Mouse (Mus musculus): Measurements from ENCODE around the gene Smim24.

The Smim24 gene

GRCm38 (mm10) chr10:81392781-81393185, at the start of gene Smim24:
Gene Smim24, plus strand, starts transcription at chr10:81393051.
- no peak for DNase-seq (ENCODE audit: low spot score in 2 of 2)

DNA sequence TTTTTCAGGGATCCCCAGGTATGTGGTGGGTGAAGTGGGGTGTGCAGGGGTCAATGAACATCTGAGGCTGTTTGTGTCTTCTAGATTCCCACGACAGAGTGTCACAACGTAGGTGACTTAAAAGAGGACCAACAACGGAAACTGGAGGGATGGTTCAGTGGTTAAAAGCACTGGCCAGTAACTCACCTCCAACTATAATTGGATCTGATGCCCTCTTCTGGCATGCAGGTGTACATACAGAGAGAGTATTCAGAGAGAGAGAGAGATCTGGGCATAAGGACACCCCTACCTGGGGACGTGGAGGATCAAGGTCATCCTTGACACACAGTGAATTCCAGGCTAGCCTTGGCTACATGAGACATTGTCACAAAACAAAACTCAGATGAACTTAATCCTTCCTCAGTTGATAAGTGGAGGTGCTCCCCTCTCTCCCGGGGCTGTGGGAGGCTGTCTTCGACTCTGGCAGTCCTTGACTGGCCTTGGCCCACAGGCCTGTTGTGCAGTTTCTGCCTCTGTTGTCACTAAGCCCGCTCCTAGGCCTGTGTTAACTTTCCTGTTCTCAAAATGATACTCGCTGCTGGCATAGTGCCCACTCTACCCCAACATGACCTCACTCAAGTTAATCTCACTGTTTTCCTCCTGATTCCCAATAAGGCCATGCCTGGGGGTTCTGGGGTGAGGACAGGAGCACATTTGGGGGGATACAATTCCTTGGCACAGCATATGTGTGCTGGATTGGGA, 48.3 kb upstream of the Smim24 start:
- no peak for DNase-seq (ENCODE audit: low spot score in 2 of 2)

- DNase-seq (ENCODE audit: low spot score in 2 of 2), result no peak
These were observed 47.7 kb upstream of the Smim24 start for GRCm38 (mm10) chr10:81345162-81345534.

DNA sequence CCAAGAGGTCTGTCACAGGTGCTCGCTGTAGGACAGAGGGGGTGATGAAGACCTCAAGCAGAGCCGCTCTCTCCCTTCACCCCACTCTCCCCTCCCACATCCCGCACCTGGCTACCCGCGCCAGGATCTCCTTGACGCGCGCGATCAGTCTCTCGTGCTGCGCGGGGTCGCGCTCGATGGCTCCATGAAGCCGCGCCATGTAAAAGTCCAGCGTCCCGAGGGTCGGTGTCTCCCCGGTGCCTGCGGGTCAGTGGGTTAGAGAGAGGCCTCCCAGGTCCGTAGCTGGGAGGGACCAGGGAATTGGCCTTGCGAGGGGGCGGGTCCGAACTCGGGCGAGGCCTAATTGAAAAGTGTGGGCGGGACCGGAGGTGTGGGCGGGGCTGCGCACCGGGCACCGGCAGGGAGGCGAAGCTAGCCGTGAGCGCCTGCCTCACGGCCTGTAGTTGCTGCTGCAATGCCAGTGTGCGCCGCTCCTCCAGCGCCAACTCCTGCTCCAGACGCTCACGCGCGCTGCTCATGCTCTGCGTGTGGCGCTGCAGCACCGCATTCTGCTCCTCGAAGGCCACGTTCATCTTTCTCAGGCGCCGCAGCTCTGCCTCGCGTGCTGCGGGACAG, 46.3 kb upstream of the Smim24 start:
- DNase-seq (ENCODE audit: low spot score in 2 of 2), result peak in 1 of 2 experiments; percentile 54

DNA sequence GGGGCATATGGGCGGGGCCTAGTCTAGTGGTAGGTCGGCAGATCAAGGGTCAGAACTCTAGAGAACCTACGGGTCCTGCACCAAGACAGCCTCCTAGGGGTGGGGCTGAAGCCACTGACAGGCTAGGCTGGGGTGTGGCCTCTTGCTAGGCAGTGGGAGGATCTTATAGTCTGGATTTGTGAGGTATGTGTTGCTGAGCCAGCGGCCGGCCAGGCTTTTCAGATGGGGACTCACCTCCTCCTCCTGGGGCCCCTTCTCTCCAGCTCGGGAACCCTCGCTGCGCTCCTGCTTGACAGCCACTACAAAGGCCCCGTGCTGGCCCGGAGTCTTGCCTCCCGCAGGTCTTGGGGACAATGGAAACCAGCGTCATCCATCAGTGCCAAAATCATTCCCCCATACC, 43.7 kb upstream of the Smim24 start:
- DNase-seq (ENCODE audit: low spot score in 2 of 2), result no peak

GRCm38 (mm10) chr10:81349961-81350350, 42.9 kb upstream of the Smim24 start:
- no peak for DNase-seq (ENCODE audit: low spot score in 2 of 2)

- DNase-seq (ENCODE audit: low spot score in 2 of 2), result peak; percentile 99
These were observed 42.3 kb upstream of the Smim24 start, which contains the start of gene Hmg20b for GRCm38 (mm10) chr10:81350351-81351063. Gene Hmg20b, minus strand, starts transcription at chr10:81350480.

DNA sequence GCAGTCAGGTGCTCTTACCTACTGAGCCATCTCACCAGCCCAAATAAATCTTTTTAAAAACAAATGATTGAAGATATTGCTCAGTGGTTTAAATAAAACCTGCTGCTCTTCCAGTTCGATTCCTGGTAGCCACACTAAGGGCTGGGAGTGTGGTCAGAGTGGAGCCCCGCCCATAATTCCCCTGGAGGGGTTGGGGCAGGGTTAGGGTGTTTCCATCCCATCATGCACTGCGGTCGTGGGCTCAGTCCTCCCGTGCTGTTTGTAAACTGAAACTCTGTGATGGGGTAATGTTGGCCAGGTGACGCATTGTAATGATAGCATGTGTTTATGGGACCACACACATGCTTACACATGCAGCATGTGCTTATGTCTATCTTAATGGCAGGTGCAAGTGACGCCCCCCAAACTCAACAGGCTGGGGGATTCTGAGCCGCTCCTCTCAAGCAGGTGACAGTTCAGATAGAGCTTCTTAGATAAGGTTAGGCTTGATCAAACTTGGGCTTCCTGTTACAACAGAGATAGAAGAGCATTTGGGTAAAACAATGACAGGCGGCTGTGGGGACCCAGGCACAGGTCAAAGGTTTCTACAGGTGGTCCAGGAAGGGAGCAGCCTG, 41.1 kb upstream of the Smim24 start:
- no peak for DNase-seq (ENCODE audit: low spot score in 2 of 2)

- no peak for DNase-seq (ENCODE audit: low spot score in 2 of 2)
These were observed 37.9 kb upstream of the Smim24 start for GRCm38 (mm10) chr10:81354738-81355477.

GRCm38 (mm10) chr10:81355533-81355932, 37.3 kb upstream of the Smim24 start:
- no peak for DNase-seq (ENCODE audit: low spot score in 2 of 2)

- no peak for DNase-seq (ENCODE audit: low spot score in 2 of 2)
These were observed 36.4 kb upstream of the Smim24 start for GRCm38 (mm10) chr10:81356352-81356990.

DNA sequence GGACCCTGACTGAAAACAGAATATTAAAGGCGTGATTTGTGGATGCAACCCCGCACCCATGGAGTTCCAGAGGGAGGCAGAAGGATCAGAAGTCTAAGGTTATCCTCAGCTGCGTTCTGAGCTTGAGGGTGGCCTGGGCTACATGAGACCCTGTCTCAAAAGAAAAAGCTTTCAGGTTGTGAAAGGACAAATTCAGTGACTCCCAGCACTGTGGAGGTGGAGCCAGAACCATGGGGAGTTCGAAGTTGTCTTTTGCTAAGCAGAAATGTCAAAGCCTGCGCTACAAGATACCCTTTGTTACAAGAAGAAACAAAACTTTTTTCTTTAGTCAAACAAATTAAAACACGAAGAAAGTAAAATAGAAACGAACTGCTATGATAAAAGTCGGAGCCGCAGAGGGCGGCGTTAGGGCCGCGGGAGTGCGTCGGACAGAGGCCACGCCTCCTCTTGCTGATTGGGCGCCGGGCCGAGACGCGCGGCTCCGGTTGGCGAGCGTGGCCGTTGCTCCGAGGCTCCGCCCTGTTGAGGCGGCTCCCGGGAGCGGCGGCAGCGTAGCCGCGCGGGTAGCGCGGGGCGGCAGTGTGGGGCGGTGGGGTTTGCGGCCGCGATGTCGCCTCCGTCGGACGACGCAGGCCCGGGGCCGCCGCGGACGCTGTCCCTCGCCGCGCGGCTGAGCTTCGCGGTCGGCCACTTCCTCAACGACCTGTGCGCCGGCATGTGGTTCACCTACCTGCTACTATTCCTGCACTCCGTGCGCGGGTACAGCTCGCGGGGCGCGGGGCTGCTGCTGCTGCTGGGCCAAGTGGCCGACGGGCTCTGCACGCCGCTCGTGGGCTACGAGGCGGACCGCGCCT, 35.6 kb upstream of the Smim24 start, which contains the start of gene Mfsd12:
Gene Mfsd12 (plus strand): TSS at position 501 of the 854 bp plus-strand sequence.
- DNase-seq (ENCODE audit: low spot score in 2 of 2), result peak; percentile 83 to 93

- DNase-seq (ENCODE audit: low spot score in 2 of 2), result no peak
These were observed 34.6 kb upstream of the Smim24 start for GRCm38 (mm10) chr10:81358209-81358608.

DNA sequence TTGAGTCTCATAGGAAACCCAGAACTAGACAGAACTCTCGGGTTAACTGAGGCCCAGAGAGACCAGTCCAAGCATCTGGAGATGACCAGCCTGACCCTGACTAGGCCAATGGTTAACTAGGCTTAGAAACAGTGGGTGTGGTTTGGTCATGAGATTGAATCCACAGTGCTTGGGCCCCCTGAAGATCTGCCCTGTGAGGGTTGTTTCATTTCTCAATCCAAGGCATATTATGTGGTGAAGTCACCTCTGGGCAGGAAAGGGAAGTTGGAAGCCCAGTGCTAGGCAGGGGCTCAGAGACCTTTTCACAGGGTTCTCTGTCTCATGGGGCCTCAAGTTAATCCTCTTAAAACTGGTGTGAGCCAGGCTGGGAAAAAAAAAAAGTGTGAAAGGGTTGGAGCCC, 34.0 kb upstream of the Smim24 start:
- DNase-seq (ENCODE audit: low spot score in 2 of 2), result no peak

DNA sequence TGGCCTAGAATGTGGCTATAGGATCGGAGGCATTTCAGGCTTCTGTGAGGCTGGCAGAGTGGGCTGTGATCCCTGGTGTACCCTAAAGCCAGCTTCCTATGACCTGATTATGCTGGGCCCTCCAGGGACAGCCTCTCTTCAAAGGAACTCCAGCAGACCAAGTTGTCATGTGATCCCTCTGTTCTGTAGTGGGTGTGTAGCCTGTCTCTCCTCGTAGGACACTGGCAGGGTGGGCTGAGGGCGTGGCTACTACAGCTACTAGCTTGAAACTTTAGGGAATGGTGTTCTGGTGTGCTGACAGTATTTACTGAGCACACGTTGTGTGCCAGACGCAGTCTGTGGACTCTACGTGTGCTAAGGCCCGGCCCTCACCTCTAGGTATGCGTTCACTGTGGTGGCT, 32.1 kb upstream of the Smim24 start:
- DNase-seq (ENCODE audit: low spot score in 2 of 2), result no peak

GRCm38 (mm10) chr10:81362336-81362949, 30.4 kb upstream of the Smim24 start:
- DNase-seq (ENCODE audit: low spot score in 2 of 2), result no peak

GRCm38 (mm10) chr10:81363436-81364346, 29.2 kb upstream of the Smim24 start:
- no peak for DNase-seq (ENCODE audit: low spot score in 2 of 2)

- no peak for DNase-seq (ENCODE audit: low spot score in 2 of 2)
These were observed 28.2 kb upstream of the Smim24 start for GRCm38 (mm10) chr10:81364666-81365065.

GRCm38 (mm10) chr10:81365073-81365472, 27.8 kb upstream of the Smim24 start:
- DNase-seq (ENCODE audit: low spot score in 2 of 2), result no peak
